Mouse (Mus musculus) lung, postnatal 14 days (tissue): ENCODE data around the gene Dnhd1.
"Not testable (repeated sequence)": the region's sequence is repeated elsewhere in the genome, so short reads cannot be mapped to it uniquely, and the experiment has no call there.

Source experiments
- DNase-seq: peaks from one replicate; pipeline ENCODE4 v3.0.0; 2021

Gene Dnhd1

DNA sequence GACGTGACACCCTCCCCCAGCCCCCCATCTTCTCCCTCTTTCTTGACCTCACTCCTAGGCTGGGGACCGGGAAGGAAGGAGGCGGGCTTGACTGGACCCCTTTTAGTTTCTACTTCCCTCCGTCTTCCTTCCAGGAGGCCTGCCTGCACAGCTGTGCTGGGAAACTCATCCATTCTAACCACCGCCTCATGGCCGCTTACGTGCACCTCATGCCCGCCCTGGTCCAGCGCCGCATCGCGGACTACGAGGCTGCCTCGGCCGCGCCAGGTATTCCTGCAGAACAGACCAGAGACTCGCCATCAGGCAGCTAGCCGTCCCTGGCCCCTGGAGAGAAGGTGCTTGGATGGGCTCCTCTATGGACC, 9.8 kb upstream of the Dnhd1 start:
- DNase-seq, result no peak

DNA sequence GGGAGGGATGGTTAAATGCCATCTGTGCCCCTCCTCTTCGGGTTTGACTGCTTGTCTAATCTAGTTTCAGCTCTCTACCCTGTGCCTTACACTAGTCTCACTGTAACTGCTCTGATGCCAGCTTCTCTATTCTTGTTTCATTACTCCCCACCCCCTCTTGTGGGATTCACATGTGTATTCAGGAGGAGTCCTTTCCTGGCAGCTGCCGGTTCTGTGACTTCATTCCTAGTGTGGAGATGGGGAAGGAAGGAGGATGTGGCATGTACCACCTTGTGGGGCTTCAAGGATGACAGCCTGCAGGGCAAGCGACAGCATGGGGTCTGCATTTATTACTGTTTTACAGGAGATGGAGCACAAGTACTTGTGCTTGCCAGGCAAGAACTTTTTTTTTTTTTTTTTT, 8.7 kb upstream of the Dnhd1 start:
- no peak for DNase-seq

DNA sequence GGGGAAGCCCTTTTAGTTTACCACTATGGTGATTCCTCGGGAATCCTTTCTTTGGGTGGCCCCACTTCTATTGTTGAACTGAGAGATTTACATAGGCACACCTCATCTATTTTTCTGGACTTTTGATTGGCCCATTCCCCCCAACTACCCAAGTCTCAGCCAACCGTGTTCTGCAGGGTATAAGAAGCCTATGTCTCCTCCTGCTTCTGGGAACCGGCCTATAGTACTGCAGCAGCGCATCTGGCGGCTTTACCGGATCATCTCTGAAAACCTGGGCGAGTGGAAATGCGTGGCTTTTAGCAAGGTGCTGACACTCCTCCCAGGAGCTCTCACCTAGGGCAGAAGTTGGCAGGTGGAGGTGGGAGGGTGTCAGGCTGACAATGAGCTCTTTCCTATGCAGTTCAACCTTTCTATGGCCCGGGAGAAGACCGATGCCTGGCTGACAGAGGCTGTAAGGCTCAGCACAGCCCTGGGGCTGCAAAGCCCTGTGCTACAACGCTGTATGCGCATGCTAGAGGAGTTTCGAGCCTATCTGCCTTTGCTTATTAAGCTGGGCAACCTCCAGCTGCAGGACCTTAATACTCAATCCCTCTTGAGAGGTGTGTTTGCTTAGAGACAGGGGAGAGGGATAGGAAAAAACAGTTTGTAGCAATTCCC, 35.0 kb downstream of the Dnhd1 start:
- no peak for DNase-seq

DNA sequence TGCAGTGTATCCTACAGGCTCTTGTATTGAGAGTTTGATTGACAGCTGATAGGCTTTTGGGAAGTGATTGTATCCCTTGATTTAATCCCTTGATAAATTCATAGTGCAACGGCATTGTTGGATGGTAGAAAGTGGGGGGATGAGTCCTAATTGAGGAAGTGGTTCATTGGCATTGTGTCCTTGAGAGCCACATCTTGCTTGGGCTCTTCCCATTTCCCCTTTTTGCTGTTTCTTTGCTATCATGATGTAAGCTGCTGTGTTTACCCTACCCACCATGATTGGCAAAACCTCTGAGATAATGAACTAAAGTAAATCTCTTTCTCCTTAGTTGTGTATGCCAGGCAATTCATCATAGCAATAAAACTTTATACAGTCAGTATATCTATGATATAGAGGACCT, 40.2 kb downstream of the Dnhd1 start:
- no peak for DNase-seq

DNA sequence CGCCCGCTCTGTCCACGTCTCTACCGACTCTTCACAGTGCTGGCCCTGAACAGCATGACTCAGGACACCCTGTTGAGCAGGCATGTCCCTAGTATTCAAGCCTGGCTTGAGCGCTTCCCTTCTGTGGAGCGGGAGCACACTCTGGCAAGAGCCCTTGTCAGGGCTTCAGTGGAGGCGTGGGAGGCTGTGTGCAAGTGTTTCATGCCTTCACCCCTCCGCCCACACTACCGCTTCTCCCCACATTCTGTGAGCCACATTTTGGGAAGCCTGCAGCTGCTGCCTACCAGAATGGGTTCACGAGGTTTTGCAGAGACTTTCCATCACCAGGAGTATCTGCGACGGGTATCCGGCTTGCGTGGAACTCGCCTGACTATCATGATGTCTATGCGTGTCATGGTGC, 52.6 kb downstream of the Dnhd1 start:
- DNase-seq, result no peak

DNA sequence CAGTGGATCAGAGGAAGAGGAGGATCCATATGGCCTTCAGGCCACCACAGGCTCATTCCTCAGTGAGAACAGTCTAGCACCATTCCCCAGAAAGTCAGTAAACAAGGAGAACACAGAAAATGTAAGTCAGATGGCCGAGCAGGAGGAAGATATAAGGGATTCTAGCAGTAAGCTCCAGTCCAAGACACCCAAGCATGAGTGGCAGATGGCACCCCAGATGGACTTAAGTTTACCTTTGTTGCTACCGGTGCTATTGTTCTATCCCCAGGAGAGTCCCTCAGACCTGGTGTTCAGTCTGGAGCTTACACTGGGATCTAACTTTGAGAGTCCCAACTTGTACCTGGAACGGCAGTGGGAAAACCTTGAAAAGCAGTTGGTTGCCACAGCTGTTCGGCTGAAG, 53.2 kb downstream of the Dnhd1 start:
- DNase-seq, result no peak

DNA sequence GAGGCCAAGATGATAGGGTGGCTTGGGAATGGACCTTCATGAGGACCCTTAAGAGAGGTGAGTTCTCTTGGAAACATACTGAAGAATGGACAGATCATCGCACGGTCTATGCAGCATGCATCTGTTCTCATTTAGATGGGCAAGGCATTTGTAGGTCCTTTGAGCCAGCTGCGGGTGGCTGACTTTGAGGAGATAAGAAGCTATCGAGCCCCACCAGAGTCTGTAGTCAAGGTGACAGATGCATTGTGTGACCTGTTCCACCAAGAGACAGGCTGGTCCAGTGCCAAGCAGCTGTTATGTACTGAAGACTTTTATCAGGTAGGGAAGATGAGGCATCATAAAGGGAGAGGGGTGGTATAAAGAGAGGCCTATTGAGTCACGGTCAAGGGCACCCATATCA, 58.1 kb downstream of the Dnhd1 start:
- no peak for DNase-seq

DNA sequence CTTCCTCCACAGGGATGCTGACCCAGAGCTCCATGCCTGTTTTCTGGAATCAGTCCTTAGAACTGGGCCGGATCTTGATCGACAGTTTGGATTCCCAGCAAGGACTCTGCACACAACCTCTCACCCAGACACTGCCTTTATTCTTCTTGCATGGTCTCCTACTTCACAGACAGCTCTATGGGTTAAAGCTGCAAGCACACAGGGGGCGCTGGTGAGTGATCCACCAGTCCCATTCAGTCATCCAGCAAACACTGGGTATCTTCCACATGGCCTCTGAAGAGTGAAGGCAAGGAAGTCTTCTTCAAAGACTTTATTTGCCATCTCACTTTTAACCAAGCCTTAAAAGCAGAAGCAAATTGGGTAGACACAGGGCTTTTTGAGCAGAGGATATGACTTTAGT, 64.7 kb downstream of the Dnhd1 start:
- DNase-seq, result no peak

DNA sequence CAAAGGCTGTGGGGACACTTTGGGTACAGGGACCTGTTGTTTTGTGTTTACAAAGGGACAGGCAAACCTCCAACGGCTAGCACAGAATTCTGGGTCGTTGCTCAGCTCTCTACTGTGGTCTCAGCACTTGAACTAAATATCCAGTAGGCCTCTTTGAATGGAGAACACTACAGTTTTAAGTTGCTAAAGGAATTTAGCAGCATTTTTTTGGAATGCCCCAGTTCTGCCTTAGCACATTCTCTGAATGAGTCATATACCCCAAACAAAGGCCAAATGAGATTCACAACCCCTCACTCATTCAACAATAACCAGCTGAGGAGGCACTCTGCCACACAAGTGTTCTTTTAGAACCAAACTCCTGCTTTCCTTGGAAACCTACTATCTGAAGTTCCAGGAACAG, 71.3 kb downstream of the Dnhd1 start:
- no peak for DNase-seq

DNA sequence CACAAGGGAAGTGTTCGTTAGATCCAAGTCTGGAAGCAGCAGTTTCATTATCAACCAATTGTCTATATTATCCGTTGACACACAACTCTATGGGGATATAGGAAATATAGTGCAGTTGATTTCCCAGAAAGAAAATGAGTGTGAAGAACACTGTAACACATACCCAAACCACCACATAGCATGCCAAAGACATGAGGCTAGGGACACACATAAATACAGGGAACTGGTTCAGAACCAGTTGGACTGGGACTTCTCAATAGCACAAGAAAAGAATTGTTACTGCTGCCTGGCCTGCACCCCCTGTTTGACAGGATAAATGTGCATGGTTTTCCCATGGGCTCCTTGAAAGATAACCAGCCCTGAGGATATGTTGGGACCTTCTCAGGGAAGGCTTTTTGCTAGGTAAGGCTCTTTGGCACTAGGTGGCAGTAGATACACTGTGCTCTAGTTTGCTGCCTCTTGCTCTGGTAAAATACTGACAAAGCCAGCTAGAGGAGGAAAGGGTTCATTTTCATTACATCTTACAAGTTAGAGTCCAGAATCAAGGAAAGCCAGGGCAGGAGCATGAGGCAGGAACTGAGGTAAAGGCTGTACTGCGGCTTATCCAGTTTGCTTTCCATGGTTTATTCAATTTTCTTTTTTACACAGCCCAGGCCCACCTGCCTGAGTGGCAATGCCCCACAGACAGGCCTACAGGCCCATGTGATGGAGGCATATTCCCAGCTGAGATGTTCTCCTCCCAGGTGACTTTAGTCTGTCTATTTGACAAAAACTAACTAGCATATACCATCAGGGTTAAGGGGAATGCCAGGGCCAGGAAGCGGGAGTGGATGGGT, 75.7 kb downstream of the Dnhd1 start:
- DNase-seq, result peak; percentile 57

DNA sequence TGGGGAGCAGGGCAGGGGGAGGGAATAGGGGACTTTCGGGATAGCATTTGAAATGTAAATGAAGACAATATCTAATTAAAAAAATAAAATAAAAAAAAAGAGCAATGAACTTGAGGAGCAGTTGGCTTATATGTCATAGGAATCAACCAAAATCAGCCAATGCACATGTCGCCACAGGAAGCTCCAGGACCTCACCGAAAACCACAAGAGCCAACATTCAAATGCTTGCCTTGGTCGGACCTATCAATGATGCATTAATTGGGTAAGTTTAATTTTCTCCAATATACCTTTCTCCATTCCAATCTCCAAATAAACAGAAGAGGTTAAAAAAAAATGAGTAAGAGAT, 76.3 kb downstream of the Dnhd1 start:
- DNase-seq, result no peak

DNA sequence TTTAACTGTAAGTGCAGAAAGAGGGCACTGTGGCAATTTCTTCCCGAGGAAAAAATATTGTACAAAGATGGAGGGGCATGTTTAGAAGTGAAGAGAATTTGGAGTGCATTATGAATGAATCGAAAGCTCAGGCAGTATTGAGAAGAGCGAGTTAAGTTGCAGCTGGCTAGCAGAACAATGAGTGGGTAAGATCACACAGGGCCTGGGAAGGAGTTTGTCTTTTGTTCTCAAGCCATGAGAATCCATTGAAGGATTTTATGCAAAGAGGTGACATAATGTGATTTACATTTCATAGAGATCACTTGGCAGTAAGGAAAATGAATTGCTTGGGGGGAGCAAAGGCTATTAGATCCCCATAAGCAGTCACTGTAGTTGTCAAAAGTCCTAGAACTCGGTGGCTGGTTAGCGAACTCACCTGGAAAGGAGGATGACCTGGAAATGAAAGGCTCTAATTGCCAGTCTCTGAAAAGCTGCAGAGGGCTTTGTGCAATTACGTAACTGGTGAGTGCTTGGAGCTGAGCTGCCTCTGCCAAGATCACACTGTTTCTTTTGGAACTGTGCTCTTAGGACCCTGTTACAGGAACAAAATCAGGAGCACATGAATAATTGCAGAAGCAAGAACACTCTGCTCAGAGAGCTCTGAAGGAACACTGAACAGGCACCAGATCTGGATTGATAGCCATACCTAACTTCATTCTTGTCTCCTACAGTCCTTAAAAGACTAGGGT, 78.2 kb downstream of the Dnhd1 start:
- no peak for DNase-seq

DNA sequence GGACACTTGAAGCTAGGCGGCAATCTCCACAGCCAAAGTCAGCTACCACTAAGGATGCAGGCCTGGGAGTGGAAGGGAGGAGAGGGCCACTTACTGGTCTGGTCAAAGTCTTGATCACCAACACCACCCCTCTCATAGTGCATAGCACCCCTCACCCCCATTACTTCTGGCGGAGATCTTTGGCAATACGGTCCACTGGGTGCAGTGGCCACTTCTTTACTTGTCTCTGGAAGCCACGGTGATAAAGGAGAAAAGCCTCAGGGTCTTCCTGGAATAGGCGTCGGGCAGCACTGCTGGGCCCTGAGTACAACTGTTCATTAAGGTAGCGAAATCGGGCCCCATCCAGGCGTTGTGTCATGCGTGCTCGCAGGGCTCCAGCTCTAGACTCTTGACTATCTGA, 83.2 kb downstream of the Dnhd1 start:
- DNase-seq, result no peak

DNA sequence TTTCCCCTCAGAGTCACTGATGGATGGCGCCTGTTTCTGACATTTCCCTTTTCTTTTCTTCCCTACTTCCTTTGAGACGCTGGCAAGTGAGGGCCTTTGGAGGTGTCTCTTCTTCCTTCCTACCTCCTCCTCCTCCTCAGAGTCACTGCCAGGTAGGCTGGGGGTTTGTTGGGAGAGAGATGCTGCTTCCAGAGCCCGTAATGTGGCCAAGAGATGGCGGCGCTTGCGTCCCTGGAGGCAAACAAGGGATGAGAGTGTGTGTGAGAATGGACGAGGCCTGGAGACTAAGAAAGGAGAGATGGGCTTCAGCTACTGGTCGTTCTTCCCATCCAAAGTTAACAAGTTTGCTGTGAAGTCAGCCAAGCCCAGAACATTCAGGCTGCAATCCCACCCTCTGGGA, 84.2 kb downstream of the Dnhd1 start:
- no peak for DNase-seq

DNA sequence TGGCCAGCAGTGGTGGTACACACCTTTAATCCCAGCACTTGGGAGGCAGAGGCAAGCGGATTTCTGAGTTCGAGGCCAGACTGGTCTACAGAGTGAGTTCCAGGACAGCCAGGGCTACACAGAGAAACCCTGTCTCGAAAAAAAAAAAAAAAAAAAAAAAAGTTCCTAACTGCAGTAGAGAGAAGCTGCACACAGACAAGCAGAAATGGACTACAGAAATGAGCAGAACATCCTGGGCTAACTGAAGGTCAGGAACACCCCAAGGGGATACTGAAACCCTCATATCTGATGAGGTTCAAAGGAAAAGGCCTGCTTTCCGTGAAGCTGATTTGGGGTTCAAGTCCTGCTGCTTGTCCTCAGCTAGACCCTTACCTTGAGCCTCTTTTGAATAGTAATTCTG, 84.8 kb downstream of the Dnhd1 start:
- DNase-seq, result not testable (repeated sequence)

DNA sequence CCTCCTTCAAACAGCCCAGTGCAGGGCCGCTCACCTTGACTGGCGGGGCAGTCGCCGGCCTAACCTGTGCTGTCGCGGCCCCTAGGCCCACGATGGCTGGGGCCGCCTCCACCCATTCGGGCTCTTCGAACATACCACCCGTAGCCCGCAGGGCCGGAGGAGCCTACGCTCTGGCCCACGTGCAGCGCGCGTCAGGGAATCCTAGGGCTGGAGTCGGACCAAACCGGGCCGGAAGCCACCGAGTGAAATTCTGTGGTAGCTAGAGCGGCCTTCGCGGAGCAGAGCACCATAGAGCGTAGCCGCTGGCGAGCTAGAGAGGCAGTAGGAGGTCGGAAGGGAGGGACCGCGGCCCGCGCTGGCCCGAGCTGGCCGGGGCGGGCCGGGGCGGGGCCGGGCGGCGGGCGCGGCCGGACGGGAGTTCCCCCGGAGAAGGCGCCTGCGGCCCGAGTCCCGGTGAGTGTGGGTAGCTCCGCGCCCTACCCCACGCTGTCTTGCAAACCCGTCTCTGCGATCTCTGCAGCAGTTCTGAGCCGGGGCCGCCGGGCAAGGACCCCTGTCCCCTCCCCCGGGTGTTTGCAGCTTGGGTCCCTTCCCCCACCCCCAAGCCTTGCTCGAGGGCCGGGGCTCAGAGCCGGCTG, 85.8 kb downstream of the Dnhd1 start, which contains the start of gene Ilk:
Ilk (plus strand) TSS at position 329 of the 638 bp plus-strand sequence.
- DNase-seq, result peak; percentile 94

DNA sequence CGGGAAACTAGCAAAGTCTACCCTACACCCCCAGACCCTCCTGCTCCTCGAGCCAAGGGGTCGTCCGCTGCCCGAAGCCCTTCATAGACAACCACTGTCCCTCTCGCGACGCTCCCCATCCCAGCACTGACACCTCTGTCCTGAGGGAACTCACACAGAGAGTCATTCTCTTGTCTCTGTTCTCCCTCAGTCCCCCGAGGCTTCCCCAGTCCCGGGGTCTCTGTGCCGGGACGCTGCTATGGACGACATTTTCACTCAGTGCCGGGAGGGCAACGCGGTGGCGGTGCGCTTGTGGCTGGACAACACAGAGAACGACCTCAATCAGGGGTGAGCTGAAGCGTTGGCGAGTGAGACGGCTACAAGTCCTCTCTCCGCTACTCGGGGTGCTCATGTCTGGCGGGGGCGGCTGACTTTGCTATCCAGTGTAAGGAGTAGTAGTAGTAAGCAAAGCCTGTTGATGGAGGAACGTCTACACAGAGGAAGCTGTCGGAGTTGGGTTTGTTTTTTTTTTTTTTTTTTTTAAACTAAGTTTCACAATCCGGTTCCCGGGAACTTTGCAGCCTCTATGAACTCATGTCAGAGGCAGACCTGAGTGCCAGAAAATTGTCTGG, 86.4 kb downstream of the Dnhd1 start, which contains the start of gene Rrp8:
Rrp8 (minus strand) TSS at position 475 of the 611 bp plus-strand sequence.
- DNase-seq, result peak; percentile 46

DNA sequence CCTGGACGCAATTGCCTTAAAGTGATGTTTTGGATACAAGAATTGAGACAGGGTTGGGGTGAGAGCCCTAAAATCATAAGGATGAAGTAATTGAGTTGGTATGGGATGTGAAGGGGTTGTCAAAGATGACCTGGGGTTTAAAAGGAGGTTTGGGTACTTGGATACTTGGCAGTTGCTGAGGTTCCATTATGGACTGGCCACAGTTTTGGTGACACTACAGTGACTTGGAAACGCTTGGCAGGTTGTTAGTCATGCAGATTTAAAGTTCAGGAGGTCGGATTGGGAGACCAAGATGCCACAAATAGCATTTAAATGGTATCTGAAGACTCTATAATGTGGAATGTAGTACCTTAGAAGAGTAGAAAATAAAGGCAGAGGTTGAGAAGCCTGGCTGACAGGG, 87.0 kb downstream of the Dnhd1 start:
- no peak for DNase-seq

DNA sequence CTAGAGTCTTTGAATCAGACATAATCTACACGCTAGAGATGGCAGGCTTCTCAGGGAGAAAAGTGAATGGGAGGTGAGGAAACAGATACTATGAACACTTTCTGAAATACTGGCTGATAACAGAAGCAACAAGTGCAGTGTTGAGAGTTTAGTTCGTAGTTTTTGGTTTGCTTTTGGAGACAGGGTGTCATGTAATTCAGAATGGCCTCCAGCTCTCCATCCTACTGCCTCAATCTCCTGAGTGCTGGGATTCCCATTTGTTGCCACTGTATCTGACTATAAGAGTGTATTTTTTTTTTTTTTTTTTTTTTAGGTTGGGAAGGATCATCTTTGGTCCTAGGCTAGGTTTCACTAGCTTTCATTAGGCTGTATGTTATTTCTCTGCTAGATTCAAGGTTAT, 87.7 kb downstream of the Dnhd1 start:
- DNase-seq, result no peak

DNA sequence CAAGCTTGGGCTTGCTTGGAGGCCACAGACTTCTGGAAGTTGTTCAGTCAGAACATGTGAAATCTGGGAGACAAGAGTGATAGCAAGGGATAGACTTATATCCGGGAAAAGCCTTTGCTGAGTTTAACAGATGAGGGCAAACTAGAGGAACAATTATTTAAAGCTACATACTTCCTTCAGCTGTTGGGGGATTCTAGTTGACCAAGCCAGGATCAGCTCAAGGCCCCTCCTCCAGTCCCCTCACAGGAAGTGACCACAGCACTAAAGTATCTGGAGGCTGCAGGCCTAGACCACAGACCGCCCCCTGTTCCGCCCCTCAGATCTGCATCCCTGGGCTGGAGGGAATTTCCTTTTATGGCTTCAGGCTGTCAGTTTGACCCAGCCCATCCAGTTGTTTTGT, 88.3 kb downstream of the Dnhd1 start:
- peak; percentile 70 for DNase-seq

DNA sequence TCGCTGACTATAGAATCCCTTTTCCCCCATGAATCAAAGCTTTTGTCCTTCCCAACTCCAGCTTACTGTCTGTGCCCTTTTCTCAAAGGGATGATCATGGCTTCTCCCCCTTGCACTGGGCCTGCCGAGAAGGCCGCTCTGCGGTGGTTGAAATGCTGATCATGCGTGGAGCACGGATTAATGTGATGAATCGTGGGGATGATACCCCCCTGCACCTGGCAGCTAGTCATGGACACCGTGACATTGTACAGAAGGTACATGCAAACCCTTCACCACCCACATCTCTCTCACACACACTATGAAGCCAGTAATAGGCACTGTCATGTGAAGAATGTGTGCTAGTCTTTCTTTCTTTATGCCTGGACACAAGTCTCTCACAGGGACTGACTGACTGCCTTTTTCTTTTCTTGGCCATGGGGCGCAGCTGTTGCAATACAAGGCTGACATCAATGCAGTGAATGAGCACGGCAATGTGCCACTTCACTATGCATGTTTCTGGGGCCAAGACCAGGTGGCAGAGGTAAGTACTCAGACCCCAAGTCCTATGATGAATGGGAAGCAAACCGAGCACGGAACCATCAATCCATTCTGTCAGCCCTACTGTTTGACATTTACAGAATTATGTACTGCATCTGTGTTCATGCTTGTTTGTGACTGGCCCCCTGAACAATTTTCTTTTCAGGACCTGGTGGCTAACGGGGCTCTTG, 89.6 kb downstream of the Dnhd1 start:
- no peak for DNase-seq

DNA sequence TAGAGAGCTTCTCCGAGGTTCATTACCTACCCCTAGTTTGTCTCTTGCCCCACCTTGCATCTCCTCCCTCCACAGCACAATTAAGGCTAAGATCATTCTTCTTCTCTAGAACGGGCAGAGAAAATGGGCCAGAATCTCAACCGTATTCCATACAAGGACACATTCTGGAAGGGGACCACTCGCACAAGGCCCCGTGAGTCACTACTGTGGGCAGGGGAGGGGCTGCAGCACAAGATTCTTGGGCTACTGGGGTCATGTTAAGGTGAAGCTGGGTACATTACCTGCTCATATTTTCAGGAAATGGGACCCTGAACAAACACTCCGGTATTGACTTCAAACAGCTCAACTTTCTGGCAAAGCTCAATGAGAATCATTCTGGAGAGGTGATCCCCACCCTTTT, 90.2 kb downstream of the Dnhd1 start:
- no peak for DNase-seq
